Mouse (Mus musculus): ENCODE measurements at regions not wholly inside any gene's neighbourhood (a gene's known extent, or its start where the extent isn't known, plus 50 kb on each side); places are given as distances from the start of the nearest gene placed in this dataset. TPM values are rescaled to one million over a fixed set of nuclear protein-coding genes. Genes with fewer than 3 reads are reported as not detected.

DNA sequence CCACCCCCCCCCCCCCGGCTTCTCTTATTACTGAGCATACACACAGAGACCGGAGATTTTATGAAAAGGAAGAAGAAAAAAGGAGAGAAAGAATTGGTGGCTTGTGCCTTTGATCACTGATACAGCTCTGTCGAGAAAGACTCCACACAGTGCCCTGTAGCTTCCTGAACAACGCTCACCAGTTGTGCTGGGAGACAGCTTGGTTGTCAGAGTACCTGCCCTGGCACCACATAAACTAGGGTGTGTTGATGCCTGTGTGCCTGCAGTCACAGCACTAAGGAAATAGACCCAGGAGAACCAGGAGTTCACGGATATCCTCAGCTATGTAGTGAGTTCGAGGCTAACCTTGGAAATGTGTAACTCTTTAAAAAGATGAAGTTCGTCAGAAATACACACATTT lies 66.7 kb upstream of the Dapk1 start:
- Histone ChIP-seq H3K9ac (ENCODE audit: low read length) (no peak overlapping the region), H3K4me2 (ENCODE audit: low read depth, severe bottlenecking) (no peak overlapping the region), H3K4me1 (ENCODE audit: control insufficient read depth, insufficient read depth, low read length) (no peaks in the 10 kb centered on the region), H3K4me3 (ENCODE audit: low read depth, low read length) (no peak overlapping the region), H3K27ac (replicated peaks; ENCODE audit: low read depth, low read length) (no peak overlapping the region), H3K27me3 (ENCODE audit: control insufficient read depth, insufficient read depth, low read length) (no peaks in the 10 kb centered on the region), H3K9me3 (ENCODE audit: control insufficient read depth, low read length) (no peaks in the 10 kb centered on the region), H3K36me3 (ENCODE audit: control insufficient read depth, insufficient read depth, low read length) (no peaks in the 10 kb centered on the region)
- no peak for DNase-seq (ENCODE audit: low spot score)
- ATAC-seq (ENCODE audit: insufficient number of reproducible peaks, low FRiP score, low TSS enrichment, low read depth) = no peak
- 66% methylated on average over 7 of the region's 7 CpGs for WGBS

DNA sequence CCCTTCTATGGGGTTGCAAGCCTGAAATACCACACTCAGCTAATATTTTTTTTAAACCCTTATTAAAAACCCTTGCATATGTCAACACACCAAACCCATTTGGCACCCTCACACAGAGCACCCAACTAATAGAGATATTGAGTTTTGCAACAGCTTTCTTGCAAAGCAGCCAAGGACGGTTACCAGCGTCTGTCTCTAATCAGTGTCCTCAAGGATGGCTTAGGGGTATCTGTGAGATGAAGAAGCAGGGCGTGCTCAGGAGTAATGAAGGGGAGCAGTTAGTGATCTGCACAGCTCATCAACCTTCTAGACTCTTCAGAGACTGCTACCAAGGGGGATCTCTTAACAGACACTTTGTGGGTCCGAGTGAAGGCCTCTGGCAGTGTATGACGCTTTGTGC lies 65.0 kb upstream of the Dapk1 start:
- DNase-seq (ENCODE audit: low spot score) (no peak), ATAC-seq (ENCODE audit: insufficient number of reproducible peaks, low FRiP score, low TSS enrichment, low read depth) (no peak)
- Histone ChIP-seq H3K4me2 (ENCODE audit: low read depth, severe bottlenecking) (no peak overlapping the region), H3K9me3 (ENCODE audit: control insufficient read depth, low read length) (no peaks in the 10 kb centered on the region), H3K27me3 (ENCODE audit: control insufficient read depth, insufficient read depth, low read length) (no peaks in the 10 kb centered on the region), H3K9ac (ENCODE audit: low read length) (no peak overlapping the region), H3K36me3 (ENCODE audit: control insufficient read depth, insufficient read depth, low read length) (no peaks in the 10 kb centered on the region), H3K4me3 (ENCODE audit: low read depth, low read length) (no peak overlapping the region), H3K4me1 (ENCODE audit: control insufficient read depth, insufficient read depth, low read length) (no peaks in the 10 kb centered on the region), H3K27ac (replicated peaks; ENCODE audit: low read depth, low read length) (no peak overlapping the region)
- WGBS = 84% methylated on average over 5 of the region's 5 CpGs

DNA sequence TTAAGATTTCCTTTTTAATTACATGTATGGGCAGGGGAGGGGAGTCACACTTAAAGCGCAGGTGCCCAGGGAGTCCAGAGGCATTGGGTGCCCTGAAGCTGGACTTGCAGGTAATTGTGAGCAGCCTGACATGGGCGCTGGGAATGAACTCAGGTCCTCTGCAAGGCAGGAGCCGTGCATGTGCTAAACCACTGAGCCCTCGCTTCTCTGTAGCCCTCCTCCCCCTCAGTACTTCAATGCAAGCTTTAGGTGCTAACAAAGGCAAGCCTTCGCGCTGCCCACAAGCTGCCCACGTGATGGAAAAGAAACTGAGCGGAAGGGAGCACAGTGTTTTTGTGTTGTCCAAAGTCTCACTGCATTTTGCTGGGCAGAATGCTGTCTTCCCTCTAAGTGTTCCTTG lies 63.6 kb upstream of the Dapk1 start:
- H3K4me2 ChIP-seq (ENCODE audit: low read depth, severe bottlenecking) = no peak overlapping the region
- no peaks in the 10 kb centered on the region for H3K9me3 ChIP-seq (ENCODE audit: control insufficient read depth, low read length)
- H3K9ac ChIP-seq (ENCODE audit: low read length) = no peak overlapping the region
- H3K4me3 ChIP-seq (ENCODE audit: low read depth, low read length) = no peak overlapping the region
- H3K4me1 ChIP-seq (ENCODE audit: control insufficient read depth, insufficient read depth, low read length) = no peaks in the 10 kb centered on the region
- no peak for DNase-seq (ENCODE audit: low spot score)
- no peak overlapping the region for H3K27ac ChIP-seq (replicated peaks; ENCODE audit: low read depth, low read length)
- no peak for ATAC-seq (ENCODE audit: insufficient number of reproducible peaks, low FRiP score, low TSS enrichment, low read depth)
- WGBS = 46% methylated on average over 8 of the region's 8 CpGs
- no peaks in the 10 kb centered on the region for H3K36me3 ChIP-seq (ENCODE audit: control insufficient read depth, insufficient read depth, low read length)
- no peaks in the 10 kb centered on the region for H3K27me3 ChIP-seq (ENCODE audit: control insufficient read depth, insufficient read depth, low read length)

DNA sequence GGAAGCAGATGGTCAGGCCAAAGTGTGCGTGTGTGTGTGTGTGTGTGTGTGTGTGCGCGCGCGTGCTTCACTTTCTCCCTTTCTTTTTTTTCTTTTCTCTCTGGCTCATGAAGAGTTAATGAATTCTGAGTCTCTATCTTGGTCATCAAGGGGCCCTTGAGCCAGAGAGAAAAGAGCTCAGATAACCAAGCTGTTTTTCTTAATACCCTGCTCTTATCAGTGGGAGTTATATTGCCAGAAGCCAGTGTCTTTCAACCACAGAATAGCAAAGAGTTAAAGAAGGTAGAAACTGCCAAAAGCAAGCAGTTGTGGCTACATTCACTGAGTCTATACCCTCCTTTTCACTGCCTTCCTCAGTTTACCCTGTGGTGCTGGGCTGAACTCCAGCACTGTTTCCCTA lies 60.6 kb upstream of the Dapk1 start:
- DNase-seq (ENCODE audit: low spot score) (no peak), ATAC-seq (ENCODE audit: insufficient number of reproducible peaks, low FRiP score, low TSS enrichment, low read depth) (no peak)
- no peaks in the 10 kb centered on the region for H3K9me3 ChIP-seq (ENCODE audit: control insufficient read depth, low read length)
- no peak overlapping the region for H3K4me2 ChIP-seq (ENCODE audit: low read depth, severe bottlenecking)
- H3K9ac ChIP-seq (ENCODE audit: low read length) = no peak overlapping the region
- no peaks in the 10 kb centered on the region for H3K4me1 ChIP-seq (ENCODE audit: control insufficient read depth, insufficient read depth, low read length)
- no peaks in the 10 kb centered on the region for H3K27me3 ChIP-seq (ENCODE audit: control insufficient read depth, insufficient read depth, low read length)
- H3K36me3 ChIP-seq (ENCODE audit: control insufficient read depth, insufficient read depth, low read length) = no peaks in the 10 kb centered on the region
- no peak overlapping the region for H3K4me3 ChIP-seq (ENCODE audit: low read depth, low read length)
- H3K27ac ChIP-seq (replicated peaks; ENCODE audit: low read depth, low read length) = no peak overlapping the region
- 93% methylated on average over 5 of the region's 5 CpGs for WGBS

DNA sequence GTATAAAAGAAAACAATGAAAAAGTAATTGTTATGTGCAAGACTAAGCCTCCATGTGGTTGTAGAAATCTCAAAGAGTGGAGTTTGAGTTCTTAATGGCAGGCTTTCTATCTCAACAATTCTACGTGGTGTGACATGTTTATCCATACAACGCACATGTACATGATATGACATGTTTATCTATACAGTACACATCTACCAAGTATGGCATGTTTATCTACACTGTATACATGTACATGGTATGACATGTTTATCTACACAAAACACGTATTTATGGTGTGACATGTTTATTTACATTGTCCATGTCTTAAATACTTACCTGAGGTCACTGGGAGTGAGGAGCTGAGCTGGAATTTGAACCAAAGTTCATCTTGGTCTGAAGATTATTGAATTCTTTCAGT lies 57.4 kb upstream of the Dapk1 start:
- no peaks in the 10 kb centered on the region for H3K4me1 ChIP-seq (ENCODE audit: control insufficient read depth, insufficient read depth, low read length)
- no peak for ATAC-seq (ENCODE audit: insufficient number of reproducible peaks, low FRiP score, low TSS enrichment, low read depth)
- 90% methylated on average over 3 of the region's 3 CpGs for WGBS
- no peaks in the 10 kb centered on the region for H3K9me3 ChIP-seq (ENCODE audit: control insufficient read depth, low read length)
- H3K27ac ChIP-seq (replicated peaks; ENCODE audit: low read depth, low read length) = no peak overlapping the region
- H3K36me3 ChIP-seq (ENCODE audit: control insufficient read depth, insufficient read depth, low read length) = no peaks in the 10 kb centered on the region
- no peak for DNase-seq (ENCODE audit: low spot score)
- H3K9ac ChIP-seq (ENCODE audit: low read length) = no peak overlapping the region
- H3K27me3 ChIP-seq (ENCODE audit: control insufficient read depth, insufficient read depth, low read length) = no peaks in the 10 kb centered on the region
- no peak overlapping the region for H3K4me2 ChIP-seq (ENCODE audit: low read depth, severe bottlenecking)
- no peak overlapping the region for H3K4me3 ChIP-seq (ENCODE audit: low read depth, low read length)

DNA sequence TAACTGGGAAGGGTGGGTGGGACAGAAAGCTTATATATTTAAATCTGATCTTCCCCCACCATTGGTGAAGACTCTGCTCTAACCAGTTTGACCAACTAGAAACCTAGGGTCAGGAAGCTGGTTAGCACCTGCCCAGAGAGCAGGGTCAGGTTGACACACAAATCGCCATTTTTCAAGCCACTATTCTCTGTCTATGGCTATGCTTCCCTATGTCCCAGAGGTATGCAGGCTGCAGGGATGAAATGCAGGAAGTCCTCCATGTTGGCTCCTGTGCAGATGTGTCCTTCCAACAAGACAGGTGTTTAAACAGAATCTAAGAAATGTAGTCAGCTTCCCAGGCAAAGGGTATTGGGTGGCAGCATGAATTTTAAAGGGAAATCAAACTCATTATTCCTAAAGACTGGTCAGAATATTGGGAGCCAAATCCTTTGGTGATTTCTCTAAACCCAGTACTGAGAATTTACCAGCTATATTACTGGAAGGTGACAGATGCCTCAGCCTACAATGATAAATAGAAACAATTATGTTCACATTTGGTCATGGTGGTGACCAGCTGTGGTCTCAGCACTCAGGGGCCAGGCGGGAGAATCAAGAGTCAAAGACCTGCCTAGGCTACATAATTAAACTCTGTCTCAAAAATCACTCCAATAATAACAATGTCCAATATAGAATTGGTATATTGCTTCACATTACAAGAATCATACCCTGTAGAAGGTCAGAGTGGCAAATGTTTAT lies 55.6 kb upstream of the Dapk1 start:
- Histone ChIP-seq H3K27me3 (ENCODE audit: control insufficient read depth, insufficient read depth, low read length) (no peaks in the 10 kb centered on the region), H3K9me3 (ENCODE audit: control insufficient read depth, low read length) (no peaks in the 10 kb centered on the region), H3K27ac (replicated peaks; ENCODE audit: low read depth, low read length) (no peak overlapping the region), H3K9ac (ENCODE audit: low read length) (no peak overlapping the region), H3K4me2 (ENCODE audit: low read depth, severe bottlenecking) (no peak overlapping the region), H3K4me1 (ENCODE audit: control insufficient read depth, insufficient read depth, low read length) (no peaks in the 10 kb centered on the region), H3K4me3 (ENCODE audit: low read depth, low read length) (no peak overlapping the region), H3K36me3 (ENCODE audit: control insufficient read depth, insufficient read depth, low read length) (no peaks in the 10 kb centered on the region)
- WGBS = 66% methylated on average over 2 of the region's 2 CpGs
- DNase-seq (ENCODE audit: low spot score) = no peak
- ATAC-seq (ENCODE audit: insufficient number of reproducible peaks, low FRiP score, low TSS enrichment, low read depth) = no peak

Small RNA genes lying in the stretch of these regions (microRNA-seq; reads per million reads assigned to microRNA genes)
- gene Gm24999 (not detected), gene Gm25000 (not detected)

Data from limb, embryonic 11.5 days (tissue).